ENCODE assay signal across 23 mouse cellular contexts in genomic region chr5:100210708-100211107, GRCm38 (mm10). TPM values are rescaled to one million over a fixed set of nuclear protein-coding genes. Genes with fewer than 3 reads are reported as not detected.
DNase-seq lines count a peak whose midpoint lies in the region; ATAC-seq and TF ChIP-seq lines count a peak whose summit lies in the region.
"Had no signal": no experiment of that assay in that cellular context is flagged by ENCODE, and none has a peak within 500 bp of the region (broad histone marks: within the 10 kb centered on the region; RNA-seq: fewer than 3 reads in every experiment).

No protein-coding gene starts in this region.

- 48% methylated on average over 5 of the region's 5 CpGs for WGBS in liver, embryonic 15.5 days (ENCODE audit: insufficient replicate concordance)
- 53% methylated on average over 5 of the region's 5 CpGs for WGBS in liver, embryonic 11.5 days
- 46% methylated on average over 5 of the region's 5 CpGs for WGBS in liver, postnatal 0 days (ENCODE audit: insufficient replicate concordance)
- WGBS in liver, embryonic 12.5 days (ENCODE audit: insufficient replicate concordance): 49% methylated on average over 5 of the region's 5 CpGs

- no peak for TF ChIP-seq CTCF in liver, postnatal 0 days (IDR thresholded peaks at IDR 0.05; ENCODE audit: low read depth)

- no peak overlapping the region for H3K4me3 ChIP-seq in liver, embryonic 15.5 days (replicated peaks)
- no peak overlapping the region for H3K4me3 ChIP-seq in liver, embryonic 11.5 days (ENCODE audit: low read depth, low read length)
- H3K4me3 ChIP-seq in liver, postnatal 0 days (ENCODE audit: low read depth, low read length): no peak overlapping the region
- H3K4me3 ChIP-seq in liver, embryonic 12.5 days: no peak overlapping the region
- H3K4me3 ChIP-seq: embryonic facial prominence, embryonic 13.5 days; embryonic facial prominence, embryonic 15.5 days; erythroblast, embryonic 14.5 days; forebrain, embryonic 10.5 days; forebrain, embryonic 12.5 days had no signal

- H3K9ac ChIP-seq in liver, embryonic 15.5 days: no peak overlapping the region
- no peak overlapping the region for H3K9ac ChIP-seq in liver, embryonic 11.5 days (ENCODE audit: low read depth, low read length)
- H3K9ac ChIP-seq in liver, postnatal 0 days (replicated peaks): peak overlapping the region; percentile 27; the same call in 1 of the 2 replicates
- no peak overlapping the region for H3K9ac ChIP-seq in liver, embryonic 12.5 days
- H3K9ac ChIP-seq: embryonic facial prominence, embryonic 13.5 days; embryonic facial prominence, embryonic 15.5 days; forebrain, embryonic 12.5 days had no signal

- H3K36me3 ChIP-seq in liver, embryonic 15.5 days (replicated peaks): no peaks in the 10 kb centered on the region
- no peaks in the 10 kb centered on the region for H3K36me3 ChIP-seq in liver, embryonic 11.5 days (ENCODE audit: control insufficient read depth, insufficient read depth, low read length)
- no peaks in the 10 kb centered on the region for H3K36me3 ChIP-seq in liver, postnatal 0 days (replicated peaks; ENCODE audit: insufficient read depth, low read length)
- H3K36me3 ChIP-seq in liver, embryonic 12.5 days: no peaks in the 10 kb centered on the region
- H3K36me3 ChIP-seq: embryonic facial prominence, embryonic 13.5 days; embryonic facial prominence, embryonic 15.5 days; forebrain, embryonic 10.5 days; forebrain, embryonic 12.5 days had no signal

- no peak overlapping the region for H3K4me2 ChIP-seq in liver, embryonic 15.5 days
- H3K4me2 ChIP-seq in liver, embryonic 11.5 days: no peak overlapping the region
- peak overlapping the region; percentile 43 for H3K4me2 ChIP-seq in liver, postnatal 0 days (ENCODE audit: low read depth, low read length)
- H3K4me2 ChIP-seq in liver, embryonic 12.5 days: no peak overlapping the region
- H3K4me2 ChIP-seq: embryonic facial prominence, embryonic 13.5 days; embryonic facial prominence, embryonic 15.5 days; forebrain, embryonic 12.5 days had no signal

- no peak; the same call in 1 of the 2 replicates for TF ChIP-seq EP300 in liver, postnatal 0 days (IDR thresholded peaks at IDR 0.05; ENCODE audit: low read depth)

- no peaks in the 10 kb centered on the region for H3K27me3 ChIP-seq in liver, embryonic 15.5 days
- no peaks in the 10 kb centered on the region for H3K27me3 ChIP-seq in liver, embryonic 11.5 days (replicated peaks; ENCODE audit: control insufficient read depth, insufficient read depth, low read length)
- H3K27me3 ChIP-seq in liver, postnatal 0 days (ENCODE audit: insufficient read depth, low read length): no peaks in the 10 kb centered on the region
- H3K27me3 ChIP-seq in liver, embryonic 12.5 days (replicated peaks): no peaks in the 10 kb centered on the region
- H3K27me3 ChIP-seq: embryonic facial prominence, embryonic 13.5 days; embryonic facial prominence, embryonic 15.5 days; forebrain, embryonic 12.5 days had no signal

- H3K27ac ChIP-seq in liver, embryonic 15.5 days (replicated peaks): no peak overlapping the region
- no peak overlapping the region for H3K27ac ChIP-seq in liver, embryonic 11.5 days (ENCODE audit: low read depth, low read length)
- H3K27ac ChIP-seq in liver, postnatal 0 days (ENCODE audit: low read depth): peak overlapping the region; percentile 76
- no peak overlapping the region for H3K27ac ChIP-seq in liver, embryonic 12.5 days
- H3K27ac ChIP-seq: embryonic facial prominence, embryonic 13.5 days; embryonic facial prominence, embryonic 15.5 days; forebrain, embryonic 10.5 days; forebrain, embryonic 12.5 days had no signal

- H3K9me3 ChIP-seq in liver, embryonic 15.5 days (replicated peaks): no peaks in the 10 kb centered on the region
- H3K9me3 ChIP-seq in liver, embryonic 11.5 days (ENCODE audit: control insufficient read depth, low read length): no peaks in the 10 kb centered on the region
- no peaks in the 10 kb centered on the region for H3K9me3 ChIP-seq in liver, postnatal 0 days (ENCODE audit: low read length)
- no peaks in the 10 kb centered on the region for H3K9me3 ChIP-seq in liver, embryonic 12.5 days (replicated peaks)
- H3K9me3 ChIP-seq: embryonic facial prominence, embryonic 13.5 days; embryonic facial prominence, embryonic 15.5 days; forebrain, embryonic 10.5 days; forebrain, embryonic 12.5 days had no signal

- H3K4me1 ChIP-seq in liver, embryonic 15.5 days (replicated peaks): 0 out of 2 replicates have a peak, but pooled peaks cover 3% of the 10 kb centered on the region
- H3K4me1 ChIP-seq in liver, embryonic 11.5 days (replicated peaks; ENCODE audit: control insufficient read depth, insufficient read depth, low read length): no peaks in the 10 kb centered on the region
- no peaks in the 10 kb centered on the region for H3K4me1 ChIP-seq in liver, postnatal 0 days (ENCODE audit: insufficient read depth)
- H3K4me1 ChIP-seq in liver, embryonic 12.5 days: peaks cover 4% of the 10 kb centered on the region; the same call in 1 of the 2 replicates
- H3K4me1 ChIP-seq: embryonic facial prominence, embryonic 13.5 days; embryonic facial prominence, embryonic 15.5 days had no signal

- no peak for DNase-seq in liver, embryonic 11.5 days (ENCODE audit: low spot score)
- DNase-seq in liver, postnatal 0 days: no peak
- peak; percentile 30 for DNase-seq in yolk sac, embryonic 10.5 days (ENCODE audit: low spot score)
- DNase-seq in neural tube, embryonic 10.5 days (ENCODE audit: extremely low spot score, low spot score): no peak
- DNase-seq: adrenal gland, adult 2 months; adrenal gland, postnatal 10 days; adrenal gland, postnatal 25 days; cerebellum, adult 11 months; cerebellum, adult 18-20 months; cerebellum, adult 8-10 months; cerebellum, adult 9-11 months; cerebellum, postnatal 14 days; cerebellum, postnatal 36 days; embryo, embryonic 11 days had no signal

- 0 out of 2 replicates have a peak, but pooled peaks have one; percentile 15 for ATAC-seq in liver, embryonic 15.5 days (ENCODE audit: insufficient read depth)
- no peak for ATAC-seq in liver, embryonic 11.5 days (replicated peaks; ENCODE audit: low FRiP score)
- ATAC-seq in liver, postnatal 0 days: peak; percentile 88
- ATAC-seq in liver, embryonic 12.5 days: no peak
- ATAC-seq: forebrain, embryonic 14.5 days had no signal

RNA-seq across cellular contexts. Expression of gene Tmem150c, which starts 51.1 kb away (rescaled TPM):
- 0.36 and 0.59 TPM in 2 replicates for polyA plus RNA-seq in liver, embryonic 15.5 days (2015; fragmentation: Nextera tagmentation; extraction: Ambion mirVana)
- polyA plus RNA-seq in liver, embryonic 11.5 days (2014; fragmentation: Nextera tagmentation; extraction: Ambion mirVana): 1.2 and 2.3 TPM in 2 replicates
- 1.1 and 1.4 TPM in 2 replicates for polyA plus RNA-seq in liver, postnatal 0 days (2015; fragmentation: Nextera tagmentation; extraction: Ambion mirVana)
- 1.0 and 1.5 TPM in 2 replicates for polyA plus RNA-seq in liver, embryonic 12.5 days (2016; fragmentation: Nextera tagmentation; extraction: Ambion mirVana)
- polyA plus RNA-seq: C2C12; erythroblast, embryonic 14.5 days had no signal

Comparison
In these comparisons a context has a peak if more than half of its experiments do, and no peak if none do; other contexts are left out.
1. ATAC-seq: peak in liver, embryonic 15.5 days (single experiment) and liver, postnatal 0 days (single experiment); none in liver, embryonic 11.5 days (single experiment) and liver, embryonic 12.5 days (single experiment).